Mouse (Mus musculus): ENCODE results near the gene Ap5s1. TPM values are rescaled to one million over a fixed set of nuclear protein-coding genes. Genes with fewer than 3 reads are reported as not detected.

Ap5s1 gene
- polyA plus RNA-seq (2012; rRNA removed): 47.3 and 50.6 TPM in 2 replicates

DNA sequence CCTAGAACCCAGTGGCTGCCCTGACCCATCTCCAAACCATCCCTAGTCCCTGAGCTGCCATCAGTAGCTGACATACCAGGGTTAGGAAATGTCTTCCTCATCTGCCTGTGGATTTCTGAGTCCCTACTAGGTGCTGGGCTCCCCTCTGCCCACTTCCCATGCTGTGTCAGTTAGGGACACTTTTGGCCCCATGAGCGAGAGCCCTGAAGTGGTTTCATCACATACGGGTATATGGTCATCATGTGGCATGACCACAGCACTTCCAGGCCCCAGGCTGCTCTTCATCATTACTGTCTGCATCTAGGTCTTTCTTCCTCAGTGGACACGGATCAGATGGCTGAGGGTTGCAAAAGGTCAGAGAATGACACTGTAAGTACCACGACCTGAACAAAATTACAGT is at the start of gene Ap5s1:
Gene Ap5s1 (plus strand): TSS at position 301 of the 400 bp plus-strand sequence.

DNA sequence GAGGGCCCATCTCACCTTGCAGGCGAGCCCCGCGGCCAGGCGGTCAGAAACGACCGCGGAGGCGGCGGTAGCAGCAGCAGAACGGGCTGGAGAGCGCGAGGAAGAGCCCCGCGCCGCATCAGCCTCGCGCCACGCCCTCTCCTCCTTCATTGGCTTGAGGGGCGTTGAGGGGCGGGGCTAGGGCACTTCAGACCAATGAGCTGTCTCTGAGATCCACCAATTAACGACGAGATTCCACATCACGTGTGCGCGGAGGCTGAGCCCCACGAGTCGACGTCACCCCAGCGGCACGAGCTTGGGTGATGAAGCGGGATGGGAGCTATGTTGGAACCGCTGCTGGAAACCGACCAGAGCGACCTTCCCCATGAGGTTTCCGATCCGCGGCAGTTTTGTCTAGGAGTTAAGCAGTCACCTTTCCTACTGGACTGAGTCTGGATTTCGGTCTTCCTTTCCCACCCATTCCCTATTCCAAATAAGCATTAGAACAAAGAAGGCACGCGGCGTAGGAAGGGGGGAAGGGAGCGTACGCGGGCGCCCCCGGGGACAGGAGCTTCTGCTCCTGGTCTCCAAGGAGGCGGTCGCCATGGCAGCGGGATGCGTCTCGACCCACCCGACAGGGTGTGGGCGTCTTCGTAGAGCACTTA is 46.8 kb upstream of the Ap5s1 start, which contains the start of gene 1700037H04Rik:
Gene 1700037H04Rik (minus strand): TSS at position 144 of the 644 bp plus-strand sequence.

DNA sequence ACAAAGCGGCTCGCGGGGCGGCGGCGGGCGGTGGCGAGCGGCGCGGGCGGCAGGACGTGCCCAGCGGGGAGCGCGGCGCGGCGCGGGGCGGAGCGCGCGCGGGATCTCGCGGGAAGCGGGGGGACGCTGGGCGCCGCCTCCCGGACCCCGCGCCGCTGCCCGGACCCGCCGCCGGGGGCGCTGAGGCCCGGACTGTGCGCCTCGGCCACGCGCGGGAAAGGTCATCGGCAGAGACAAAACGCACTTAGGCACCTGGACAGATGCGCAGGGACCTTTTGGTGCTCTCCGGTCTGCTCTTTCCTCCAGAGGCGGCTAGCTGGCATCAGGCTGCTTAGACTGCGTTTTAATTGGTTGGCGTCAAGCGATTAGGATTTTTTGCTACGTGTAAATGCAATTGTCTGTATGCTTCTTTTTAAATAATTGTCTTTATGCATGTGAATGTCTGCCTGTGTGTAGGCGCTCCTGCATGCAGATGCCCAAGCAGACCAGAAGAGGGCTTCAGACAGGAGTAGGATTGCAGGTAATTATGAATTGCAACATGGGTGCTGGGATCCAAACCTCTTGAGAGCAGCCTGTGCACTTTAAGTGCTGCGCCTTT is 26.8 kb upstream of the Ap5s1 start, which contains the start of gene Cenpb:
Gene Cenpb (minus strand): TSS at position 78 of the 598 bp plus-strand sequence.

DNA sequence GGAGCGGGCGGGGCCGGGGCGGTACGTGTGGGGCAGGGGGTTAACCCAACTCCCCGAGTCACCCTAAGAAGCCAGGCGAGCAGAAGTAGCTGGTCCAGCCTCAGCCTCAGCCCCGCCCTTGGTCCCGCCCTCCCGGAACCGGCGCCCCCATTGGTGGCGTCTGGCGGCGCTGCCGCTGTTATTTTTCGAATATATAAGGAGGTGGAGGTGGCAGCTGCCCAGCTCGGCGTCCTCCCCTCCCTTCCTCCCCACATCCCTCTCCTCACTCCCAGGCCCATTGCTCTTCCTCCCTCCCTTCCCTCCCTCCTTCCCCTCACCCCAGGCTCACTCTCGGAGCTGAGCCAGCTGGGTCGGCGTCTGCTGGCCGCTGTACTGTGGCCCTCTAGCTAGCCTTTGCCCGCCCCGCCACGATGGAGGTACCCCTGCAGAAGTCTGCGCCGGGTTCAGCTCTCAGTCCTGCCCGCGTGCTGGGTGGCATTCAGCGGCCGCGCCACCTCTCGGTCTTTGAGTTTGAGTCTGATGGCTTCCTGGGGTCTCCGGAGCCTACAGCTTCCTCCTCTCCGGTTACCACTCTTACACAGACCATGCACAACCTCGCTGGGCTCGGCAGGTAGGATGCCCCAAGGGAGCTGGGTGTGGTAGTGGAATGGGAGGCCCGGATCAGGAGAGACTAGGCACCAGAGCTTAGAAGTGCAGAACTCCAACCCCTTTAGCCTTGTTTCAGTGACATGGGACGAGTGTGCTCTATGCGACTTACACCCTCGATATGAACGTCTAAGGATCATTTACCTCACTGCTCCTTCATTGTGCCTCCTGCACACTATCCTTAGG is 19.9 kb upstream of the Ap5s1 start, which contains the start of the genes Cdc25b and Spef1:
Gene Cdc25b (plus strand): TSS at position 179 of the 831 bp plus-strand sequence.
Gene Spef1 (minus strand): TSS at position 512 of the 831 bp plus-strand sequence.

GRCm38 (mm10) chr2:131233307-131234126 is 26.6 kb downstream of the Ap5s1 start, which contains the start of gene Mavs:
Gene Mavs, plus strand, starts transcription at chr2:131234063.

GRCm38 (mm10) chr2:131262213-131262672 is 55.4 kb downstream of the Ap5s1 start, which contains the start of gene Pank2:
Gene Pank2, plus strand, starts transcription at chr2:131262495.

Other genes starting within 250 kb of the Ap5s1 start
- gene Gfra4, start 164.0 kb upstream of the Ap5s1 start, polyA plus RNA-seq (2012; rRNA removed): 58.1 and 88.6 TPM in 2 replicates
- gene Adam33, start 143.3 kb upstream of the Ap5s1 start, polyA plus RNA-seq (2012; rRNA removed): 52.5 and 54.7 TPM in 2 replicates
- gene Siglec1, start 120.3 kb upstream of the Ap5s1 start, polyA plus RNA-seq (2012; rRNA removed): 20.0 and 22.6 TPM in 2 replicates
- 19.0 and 21.7 TPM in 2 replicates for gene Hspa12b, start 79.8 kb upstream of the Ap5s1 start, polyA plus RNA-seq (2012; rRNA removed)
- not detected in 2 replicates for gene Gm11037, start 73.6 kb upstream of the Ap5s1 start, polyA plus RNA-seq (2012; rRNA removed)
- gene 1700037H04Rik, start 47.0 kb upstream of the Ap5s1 start, polyA plus RNA-seq (2012; rRNA removed): 185 and 192 TPM in 2 replicates
- 102 and 138 TPM in 2 replicates for gene Cenpb, start 27.0 kb upstream of the Ap5s1 start, polyA plus RNA-seq (2012; rRNA removed)
- gene Cdc25b, start 20.1 kb upstream of the Ap5s1 start, polyA plus RNA-seq (2012; rRNA removed): 33.2 and 38.4 TPM in 2 replicates
- 23.8 and 27.1 TPM in 2 replicates for gene Spef1, start 19.8 kb upstream of the Ap5s1 start, polyA plus RNA-seq (2012; rRNA removed)
- gene Mavs, start 27.0 kb downstream of the Ap5s1 start, polyA plus RNA-seq (2012; rRNA removed): 80.6 and 99.1 TPM in 2 replicates
- gene Pank2, start 55.4 kb downstream of the Ap5s1 start, polyA plus RNA-seq (2012; rRNA removed): 18.0 and 22.6 TPM in 2 replicates
- 6.3 and 6.4 TPM in 2 replicates for gene Rnf24, start 145.8 kb downstream of the Ap5s1 start, polyA plus RNA-seq (2012; rRNA removed)

All from ovary, adult 2 months (tissue).